Mouse (Mus musculus): Measurements from ENCODE around the gene Lta.

Gene Lta

DNA sequence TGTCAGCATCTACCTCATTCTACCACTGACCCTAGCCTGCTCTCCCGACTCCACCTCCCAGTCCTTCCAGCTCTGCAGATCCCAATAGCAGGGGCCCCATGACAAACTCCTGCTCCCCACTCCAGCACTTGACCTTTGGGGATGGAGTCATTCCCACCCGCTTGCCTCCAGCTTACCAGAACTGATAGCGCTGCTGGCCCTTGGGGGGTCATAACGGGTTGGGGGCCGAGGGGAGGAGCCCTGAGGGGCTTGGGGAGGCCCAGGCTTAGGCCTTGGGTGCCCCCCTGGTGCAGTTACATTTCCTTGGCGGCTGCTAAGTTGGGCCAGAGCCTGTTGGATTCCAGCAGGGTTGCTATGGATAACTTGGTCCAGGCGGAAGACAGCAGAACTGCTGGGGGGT lies 50.5 kb downstream of the Lta start:
- in situ Hi-C loops (cut with MboI; ENCODE audit: low pct_unique_long_range_greater_than_20kb in 1 of 2, low sequenced_read_pairs in 2 of 2, unreplicated experiment in 1 of 2): no loop called here

DNA sequence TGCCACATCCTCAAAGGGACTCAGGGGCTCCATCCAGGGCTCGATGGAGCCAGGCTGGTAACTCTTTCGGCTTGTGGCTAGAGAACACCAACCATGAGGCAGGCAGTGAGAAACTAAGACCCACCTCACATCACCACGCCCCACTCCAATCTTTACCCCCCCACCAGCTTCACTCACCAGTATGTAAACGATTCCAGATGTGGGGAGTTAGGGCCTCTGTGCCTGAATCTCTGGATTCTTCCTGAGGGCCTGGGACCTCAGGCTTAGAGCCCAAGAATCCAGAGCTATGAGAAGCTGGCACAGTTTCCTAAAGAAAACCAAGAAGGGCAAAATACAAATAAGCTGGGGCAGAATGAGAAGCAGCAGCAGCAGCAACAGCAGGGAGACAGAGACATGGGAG lies 51.2 kb downstream of the Lta start:
- in situ Hi-C loops (cut with MboI; ENCODE audit: low pct_unique_long_range_greater_than_20kb in 1 of 2, low sequenced_read_pairs in 2 of 2, unreplicated experiment in 1 of 2): no loop called here
